Mouse (Mus musculus) layer of hippocampus, postnatal 25 days (tissue): ENCODE results near the gene Olfr736. TPM values are rescaled to one million over a fixed set of nuclear protein-coding genes. Genes with fewer than 3 reads are reported as not detected.

ENCODE experiments used
- DNase-seq, 2 experiments: peaks; one replicate each; pipeline ENCODE4 v3.0.0; 2022; ENCODE audit warnings: mixed read lengths in 2 of 2, low spot score in 1 of 2; ENCODE audit errors: extremely low spot score in 1 of 2
- total RNA-seq, 2 experiments: library from RNA; stranded (reverse); gene quantifications; 2 replicates each; pipeline ENCODE4 v1.2.3; 2021

Gene Olfr736
- not detected for total RNA-seq

DNA sequence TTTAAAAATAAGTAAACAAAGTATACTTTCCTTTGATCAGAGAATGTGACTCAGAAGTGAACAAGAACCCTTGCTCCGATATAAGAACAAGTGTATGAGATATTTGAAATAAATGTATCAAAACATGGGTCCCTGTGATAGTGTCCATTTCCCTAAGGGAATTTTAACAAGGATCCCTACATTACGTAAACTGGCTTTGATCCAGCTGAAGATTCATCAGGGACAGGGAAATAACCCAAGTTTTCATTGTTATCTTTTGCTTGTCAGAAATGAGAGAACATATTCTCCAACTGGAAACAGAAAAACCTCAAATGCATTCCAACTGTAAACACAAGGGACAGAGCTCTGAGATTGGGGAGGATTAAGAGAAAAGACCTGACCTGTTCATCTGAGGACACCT is at the start of gene Olfr736:
TSS of gene Olfr736 (plus strand) at position 301 of the 400 bp plus-strand sequence.
- no peak for DNase-seq

DNA sequence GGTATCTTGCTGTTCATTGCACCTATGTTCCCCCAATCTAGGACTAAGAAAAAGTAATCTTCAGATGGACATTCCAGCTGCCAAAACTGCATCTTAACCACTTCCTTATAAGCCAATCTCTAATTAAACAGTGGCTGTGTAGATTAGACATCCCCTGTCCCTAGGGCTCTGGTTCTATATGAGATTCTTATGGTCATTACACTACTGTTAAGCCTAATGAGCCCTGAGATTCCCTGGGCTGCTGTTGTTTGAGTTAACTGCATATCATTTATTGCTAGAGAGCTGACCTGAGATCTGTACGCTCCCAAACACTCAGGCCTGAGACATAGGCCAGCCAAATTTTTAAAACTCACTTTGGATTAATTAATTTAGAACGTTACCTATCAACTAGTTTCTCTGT is 32.2 kb upstream of the Olfr736 start, which contains the start of gene Olfr735:
TSS of gene Olfr735 (minus strand) at position 77 of the 400 bp plus-strand sequence.
- DNase-seq = no peak

DNA sequence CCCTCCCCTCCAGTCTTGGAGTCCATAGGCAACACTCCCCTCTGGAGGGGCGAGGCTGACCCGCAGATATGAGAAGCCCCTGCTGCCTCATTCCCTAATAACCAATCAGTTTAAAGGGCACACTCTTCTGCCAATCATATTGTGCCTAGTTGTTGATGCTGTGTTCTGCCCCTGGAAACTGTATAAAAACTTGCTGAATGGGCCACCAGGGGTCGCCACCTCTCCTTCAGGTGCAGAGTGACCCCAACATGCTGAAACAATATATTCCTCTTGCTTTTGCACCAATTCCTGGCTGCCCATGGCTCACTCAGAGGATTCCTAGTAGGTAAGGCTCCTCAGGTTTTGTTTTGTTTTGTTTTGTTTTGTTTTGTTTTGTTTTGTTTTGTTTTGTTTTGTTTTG is 28.5 kb upstream of the Olfr736 start:
- peak in 1 of 2 experiments; percentile 9 for DNase-seq

DNA sequence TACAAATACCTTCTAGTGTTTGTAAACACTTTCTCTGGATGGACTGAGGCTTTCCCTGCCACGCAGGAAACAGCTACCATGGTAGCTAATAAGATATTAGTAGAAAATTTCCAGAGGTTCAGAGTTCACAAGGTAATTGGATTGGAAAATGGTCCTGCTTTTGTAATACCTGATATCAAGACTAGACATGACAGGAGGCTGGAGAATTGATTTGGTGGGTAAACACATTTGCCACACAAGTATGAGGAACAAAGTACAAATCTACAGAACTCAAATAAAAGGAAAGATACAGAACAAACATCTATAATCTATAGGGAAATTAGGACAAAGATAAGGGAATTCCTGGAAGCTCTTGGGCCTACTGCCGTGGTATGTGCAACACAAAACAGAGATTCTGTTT is 24.2 kb upstream of the Olfr736 start:
- DNase-seq = no peak

DNA sequence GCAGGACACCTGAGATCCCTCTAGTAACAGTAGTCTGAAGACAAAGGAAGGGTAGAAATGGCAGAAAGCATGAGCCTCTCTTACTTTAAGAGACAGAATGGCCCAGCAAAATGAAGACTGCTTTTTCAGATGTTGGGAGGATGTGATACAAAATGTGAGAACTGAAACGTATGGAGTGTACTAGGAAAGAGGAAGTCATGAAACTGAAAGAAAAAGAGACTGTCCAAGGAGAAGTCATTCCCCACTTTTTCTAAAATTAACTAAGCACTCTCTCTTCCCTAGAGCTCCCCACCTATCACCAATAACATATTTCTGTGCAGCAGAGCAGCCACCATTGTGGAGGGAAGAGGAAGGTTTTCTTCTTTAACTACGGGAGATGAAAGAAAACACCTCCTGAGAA is 23.4 kb upstream of the Olfr736 start, which contains the start of gene Tlr11:
TSS of gene Tlr11 (plus strand) at position 322 of the 400 bp plus-strand sequence.
- DNase-seq = no peak

DNA sequence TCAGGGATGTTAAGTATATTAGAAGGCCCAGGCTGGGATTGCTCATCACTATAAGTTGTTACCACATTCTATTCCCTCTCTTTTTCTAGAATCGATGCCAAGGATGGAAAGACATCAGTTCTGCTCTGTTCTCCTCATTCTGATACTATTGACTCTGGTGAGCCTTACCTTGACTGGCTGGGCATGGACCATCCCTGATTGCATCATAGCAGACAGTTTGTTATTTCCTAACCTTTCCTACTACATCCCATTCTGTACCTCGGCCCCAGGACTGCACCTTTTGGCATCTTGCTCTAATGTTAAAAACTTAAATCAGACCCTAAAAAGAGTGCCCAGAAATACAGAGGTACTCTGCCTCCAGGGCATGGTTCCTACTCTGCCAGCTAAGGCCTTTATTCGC is 20.5 kb upstream of the Olfr736 start:
- DNase-seq = no peak

DNA sequence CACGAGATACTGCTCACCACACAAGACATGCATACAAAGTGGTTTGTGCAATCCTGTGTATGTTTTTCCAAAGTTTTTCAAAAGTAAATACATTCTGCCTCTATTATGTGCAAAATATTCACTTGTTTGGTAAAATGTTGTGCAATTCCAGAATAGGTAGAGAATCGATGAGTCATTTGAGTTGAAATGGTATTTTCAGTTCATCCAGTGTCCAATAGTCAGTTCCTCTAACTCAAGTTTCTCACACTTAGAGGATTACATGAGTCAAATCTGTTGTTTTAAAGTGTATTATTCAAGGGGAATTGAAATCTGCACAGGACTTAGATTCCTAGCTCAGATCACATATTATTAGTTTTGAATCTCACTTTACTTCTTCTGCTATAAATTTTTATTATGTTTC is 17.4 kb upstream of the Olfr736 start:
- no peak for DNase-seq

DNA sequence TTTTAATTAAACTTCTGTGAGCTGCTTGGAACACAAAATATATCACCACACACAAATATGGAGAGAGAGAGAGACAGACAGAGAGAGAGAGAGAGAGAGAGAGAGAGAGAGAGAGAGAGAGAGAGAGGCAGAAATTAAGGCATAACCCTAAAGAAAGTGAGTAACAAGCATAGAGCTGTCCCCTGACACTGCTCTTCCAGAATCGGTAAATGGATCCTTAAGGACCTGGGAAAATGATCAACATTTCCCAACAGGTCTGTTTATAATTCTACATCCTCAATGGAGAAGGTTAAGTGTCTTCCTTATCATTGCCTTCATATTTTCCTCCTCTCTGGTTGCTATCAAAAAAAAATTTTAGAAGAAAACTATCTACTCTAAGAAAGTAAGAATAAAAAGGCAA is 26.3 kb downstream of the Olfr736 start, which contains the start of gene Olfr738:
TSS of gene Olfr738 (plus strand) at position 301 of the 400 bp plus-strand sequence.
- no peak for DNase-seq

DNA sequence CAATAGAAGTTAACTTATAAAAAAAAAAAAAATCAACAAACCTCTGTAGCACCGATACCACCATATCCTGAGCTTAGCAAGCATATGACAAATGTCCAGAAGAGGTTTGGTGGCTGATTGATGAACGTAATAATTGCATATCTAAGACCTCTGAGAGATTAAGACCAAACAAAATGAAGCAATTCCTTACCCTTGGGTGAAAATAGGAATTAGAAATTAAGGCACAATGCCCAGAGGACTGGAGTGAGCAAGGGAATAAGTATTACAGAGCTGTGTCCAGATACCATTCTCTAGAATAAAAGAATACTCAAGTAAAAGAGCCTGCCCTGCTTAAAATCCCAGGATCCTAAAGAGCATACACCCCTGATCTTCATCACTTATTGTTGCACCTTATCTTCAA is 37.4 kb downstream of the Olfr736 start, which contains the start of gene Olfr739:
TSS of gene Olfr739 (plus strand) at position 301 of the 400 bp plus-strand sequence.
- DNase-seq = no peak

Other genes with a start within 250 kb of the Olfr736 start
- gene Olfr728, start 238.5 kb upstream of the Olfr736 start, total RNA-seq = not detected
- gene Olfr729, start 228.3 kb upstream of the Olfr736 start, total RNA-seq = not detected
- not detected for gene Olfr730, start 193.0 kb upstream of the Olfr736 start, total RNA-seq
- gene Olfr731, start 139.3 kb upstream of the Olfr736 start, total RNA-seq = not detected
- not detected for gene Olfr732, start 97.0 kb upstream of the Olfr736 start, total RNA-seq
- gene Olfr733, start 79.6 kb upstream of the Olfr736 start, total RNA-seq = not detected
- gene Olfr734, start 54.4 kb upstream of the Olfr736 start, total RNA-seq = not detected
- not detected for gene Olfr735, start 32.3 kb upstream of the Olfr736 start, total RNA-seq
- gene Tlr11, start 23.2 kb upstream of the Olfr736 start, total RNA-seq = not detected
- gene Olfr738, start 26.4 kb downstream of the Olfr736 start, total RNA-seq = not detected
- gene Olfr739, start 37.5 kb downstream of the Olfr736 start, total RNA-seq = not detected
- not detected for gene Olfr740, start 64.4 kb downstream of the Olfr736 start, total RNA-seq
- not detected for gene Olfr741, start 91.6 kb downstream of the Olfr736 start, total RNA-seq
- gene Olfr742, start 122.4 kb downstream of the Olfr736 start, total RNA-seq = not detected
- gene Olfr743, start 140.7 kb downstream of the Olfr736 start, total RNA-seq = not detected
- gene Olfr744, start 233.7 kb downstream of the Olfr736 start, total RNA-seq = not detected